Mouse (Mus musculus) right cerebral cortex, postnatal 10 days (tissue): Measurements from ENCODE around the gene Smc6.

ENCODE experiments used
- DNase-seq, 2 experiments: peaks; one replicate each; pipeline ENCODE4 v3.0.0; 2021; ENCODE audit warnings: low spot score in 2 of 2

The Smc6 gene

GRCm38 (mm10) chr12:11265382-11266281 lies at the start of gene Smc6, which contains the start of gene Gen1:
Smc6 (plus strand) TSS chr12:11265886.
Gen1 (minus strand) TSS chr12:11265801.
- peak; percentile 94 to 95 for DNase-seq

GRCm38 (mm10) chr12:11216454-11216853 lies 49.2 kb upstream of the Smc6 start:
- DNase-seq = no peak

GRCm38 (mm10) chr12:11217726-11218250 lies 47.9 kb upstream of the Smc6 start:
- DNase-seq = no peak

- peak in 1 of 2 experiments; percentile 24 for DNase-seq
Observed at GRCm38 (mm10) chr12:11221524-11222330, 44.0 kb upstream of the Smc6 start.

GRCm38 (mm10) chr12:11222566-11222965 lies 43.1 kb upstream of the Smc6 start:
- no peak for DNase-seq

GRCm38 (mm10) chr12:11223090-11223489 lies 42.6 kb upstream of the Smc6 start:
- no peak for DNase-seq

- no peak for DNase-seq
Observed at GRCm38 (mm10) chr12:11224722-11225121, 41.0 kb upstream of the Smc6 start.

- no peak for DNase-seq
Observed at GRCm38 (mm10) chr12:11226123-11226522, 39.6 kb upstream of the Smc6 start.

- no peak for DNase-seq
Observed at GRCm38 (mm10) chr12:11226529-11227268, 39.0 kb upstream of the Smc6 start.

GRCm38 (mm10) chr12:11230267-11230666 lies 35.4 kb upstream of the Smc6 start:
- no peak for DNase-seq

GRCm38 (mm10) chr12:11235996-11236395 lies 29.7 kb upstream of the Smc6 start:
- DNase-seq = no peak

- DNase-seq = no peak
Observed at GRCm38 (mm10) chr12:11247460-11247859, 18.2 kb upstream of the Smc6 start.

- no peak for DNase-seq
Observed at GRCm38 (mm10) chr12:11250322-11250721, 15.4 kb upstream of the Smc6 start.

GRCm38 (mm10) chr12:11264895-11265294 lies 791 bp upstream of the Smc6 start:
- no peak for DNase-seq

- peak; percentile 49 to 57 for DNase-seq
Observed at GRCm38 (mm10) chr12:11266282-11266985, 748 bp downstream of the Smc6 start.

- no peak for DNase-seq
Observed at GRCm38 (mm10) chr12:11267030-11267429, 1.3 kb downstream of the Smc6 start.

GRCm38 (mm10) chr12:11272568-11272967 lies 6.9 kb downstream of the Smc6 start:
- DNase-seq = no peak

GRCm38 (mm10) chr12:11273185-11273584 lies 7.5 kb downstream of the Smc6 start:
- DNase-seq = no peak

- no peak for DNase-seq
Observed at GRCm38 (mm10) chr12:11276632-11277031, 10.9 kb downstream of the Smc6 start.

- no peak for DNase-seq
Observed at GRCm38 (mm10) chr12:11277207-11277606, 11.5 kb downstream of the Smc6 start.

GRCm38 (mm10) chr12:11279886-11280285 lies 14.2 kb downstream of the Smc6 start:
- no peak for DNase-seq
